Mouse (Mus musculus) limb, embryonic 11.5 days (tissue): ENCODE measurements around the gene Tdrd12. TPM values are rescaled to one million over a fixed set of nuclear protein-coding genes. Genes with fewer than 3 reads are reported as not detected.

Experiments
- ATAC-seq: fragments of 200-750 bp; cut with Nextera tagmentation; 2 replicates; pipeline ENCODE4 v1.8.0; 2017; ENCODE audit warnings: low read depth; ENCODE audit not compliant: insufficient number of reproducible peaks, low FRiP score, low TSS enrichment
- DNase-seq: peaks from one replicate; pipeline ENCODE4 v3.0.0-alpha.2; 2015; ENCODE audit warnings: low spot score
- H3K27ac ChIP-seq: fragments of 300-500 bp; sonication (generic); replicated peaks from 2 replicates; pipeline ENCODE4 v1.5.1; 2014; ENCODE audit warnings: low read depth, mild to moderate bottlenecking, low read length
- H3K27me3 ChIP-seq: fragments of 300-500 bp; sonication (generic); 2 replicates; pipeline ENCODE4 v1.6.1; 2014; ENCODE audit warnings: mild to moderate bottlenecking, low read length, mixed read lengths; ENCODE audit not compliant: control insufficient read depth, insufficient read depth
- H3K36me3 ChIP-seq: fragments of 300-500 bp; sonication (generic); 2 replicates; pipeline ENCODE4 v1.6.1; 2014; ENCODE audit warnings: mild to moderate bottlenecking, low read length, moderate library complexity, mixed read lengths; ENCODE audit not compliant: control insufficient read depth, insufficient read depth
- H3K4me1 ChIP-seq: fragments of 300-500 bp; sonication (generic); 2 replicates; pipeline ENCODE4 v1.6.1; 2014; ENCODE audit warnings: low read length, mixed read lengths; ENCODE audit not compliant: control insufficient read depth, insufficient read depth
- H3K4me2 ChIP-seq: fragments of 300-500 bp; sonication (generic); 2 replicates; pipeline ENCODE4 v1.6.1; 2014; ENCODE audit warnings: low read depth, mild to moderate bottlenecking, moderate library complexity; ENCODE audit not compliant: severe bottlenecking
- H3K4me3 ChIP-seq: fragments of 300-500 bp; sonication (generic); 2 replicates; pipeline ENCODE4 v1.5.1; 2014; ENCODE audit warnings: low read depth, low read length
- H3K9ac ChIP-seq: fragments of 300-500 bp; sonication (generic); 2 replicates; pipeline ENCODE4 v1.6.1; 2014; ENCODE audit warnings: mild to moderate bottlenecking, low read length
- H3K9me3 ChIP-seq: fragments of 300-500 bp; sonication (generic); 2 replicates; pipeline ENCODE4 v1.6.1; 2016; ENCODE audit warnings: low read length; ENCODE audit not compliant: control insufficient read depth
- WGBS: fragments of 180-500 bp; shearing (Covaris S2); extraction: QIAGEN DNeasy Blood & Tissue Kit; methylation state at CpG from one replicate; pipeline ENCODE4 v1.1.7; 2014; 5-methylcytosine and 5-hydroxymethylcytosine counted together
- polyA plus RNA-seq: library from polyadenylated mRNA; unstranded; fragments of >200 nt; fragmentation: Nextera tagmentation; extraction: Ambion mirVana; gene quantifications from 2 replicates; pipeline ENCODE4 v1.2.1, GENCODE M21; 2014

Gene Tdrd12
- polyA plus RNA-seq, 1 experiment from 2014 or later = not detected

DNA sequence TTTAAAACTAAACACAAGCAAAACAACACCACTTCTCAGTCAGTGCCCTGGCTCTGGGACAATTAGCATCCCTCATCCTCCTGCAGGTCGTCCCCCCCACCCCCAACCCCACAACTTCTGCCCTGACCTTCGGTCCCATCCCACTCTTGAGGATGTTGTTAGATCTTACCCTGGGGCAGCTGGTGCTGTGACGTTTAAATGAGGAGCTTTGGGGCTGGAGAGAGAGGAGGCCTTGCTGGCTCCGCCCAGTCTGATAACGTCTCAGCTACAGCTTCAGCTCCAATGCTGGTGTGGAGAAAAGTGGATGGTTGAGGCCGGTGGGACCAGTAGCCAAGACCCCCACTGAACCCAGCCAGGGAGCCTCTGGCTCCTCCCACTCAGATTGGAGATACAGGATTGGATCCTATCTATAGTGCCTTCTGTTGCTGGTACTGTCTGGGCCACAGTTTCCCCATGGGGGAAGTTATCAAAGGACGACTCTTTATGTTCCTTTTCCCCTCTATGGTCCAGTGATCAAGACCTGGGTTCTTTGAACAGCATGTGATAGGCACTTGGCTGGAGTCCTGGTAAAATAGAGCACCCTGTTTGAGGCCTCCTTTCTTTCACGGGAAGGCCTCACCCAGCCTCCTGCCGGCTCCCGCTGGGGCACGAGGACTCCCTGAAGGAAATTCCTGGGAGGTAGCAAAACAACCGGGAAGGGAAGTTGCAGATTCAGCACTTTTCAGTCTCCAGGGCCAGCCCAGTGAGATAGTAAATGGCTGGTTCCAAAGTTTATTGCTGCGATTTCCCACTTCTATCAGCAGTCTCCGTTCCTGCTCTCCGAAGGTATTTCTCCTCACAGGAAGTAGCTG is 89.3 kb downstream of the Tdrd12 start, which contains the start of gene Slc7a9:
TSS of gene Slc7a9 (plus strand) at position 801 of the 851 bp plus-strand sequence.
- H3K4me2 ChIP-seq = no peak within 1 kb of the TSS
- H3K9ac ChIP-seq = no peak within 1 kb of the TSS
- WGBS = 33% methylated on average over 15 of the region's 15 CpGs
- H3K36me3 ChIP-seq = no peaks in the 10 kb centered on the region
- no peaks in the 10 kb centered on the region for H3K4me1 ChIP-seq
- ATAC-seq (no peak), DNase-seq (no peak)
- no peaks in the 10 kb centered on the region for H3K9me3 ChIP-seq
- no peak within 1 kb of the TSS for H3K27ac ChIP-seq
- H3K27me3 ChIP-seq = no peaks in the 10 kb centered on the region
- H3K4me3 ChIP-seq = no peak within 1 kb of the TSS

DNA sequence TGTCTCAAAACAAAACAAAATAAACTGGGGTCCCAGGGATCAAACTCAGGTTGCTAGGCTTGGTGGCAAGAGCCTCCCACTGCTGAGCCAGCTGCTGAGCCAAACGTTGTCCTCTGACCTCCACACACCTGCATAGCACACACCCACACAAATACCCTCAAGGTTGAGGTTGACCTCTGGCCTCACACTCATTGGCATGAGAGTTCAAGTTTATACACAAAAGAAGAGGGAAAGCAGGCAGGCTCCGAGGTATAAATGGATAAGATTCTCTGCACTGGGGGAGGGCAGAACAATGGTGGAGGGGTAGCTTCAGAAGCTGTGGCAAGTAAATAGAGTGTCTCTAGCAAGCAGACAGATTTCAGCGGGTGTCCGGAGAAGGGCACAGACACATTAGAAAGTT is 90.0 kb downstream of the Tdrd12 start:
- no peak overlapping the region for H3K4me3 ChIP-seq
- no peaks in the 10 kb centered on the region for H3K9me3 ChIP-seq
- no peaks in the 10 kb centered on the region for H3K36me3 ChIP-seq
- no peak for DNase-seq
- no peak overlapping the region for H3K9ac ChIP-seq
- no peaks in the 10 kb centered on the region for H3K4me1 ChIP-seq
- 59% methylated on average over 4 of the region's 4 CpGs for WGBS
- no peak for ATAC-seq
- no peaks in the 10 kb centered on the region for H3K27me3 ChIP-seq
- no peak overlapping the region for H3K4me2 ChIP-seq
- no peak overlapping the region for H3K27ac ChIP-seq

GRCm38 (mm10) chr7:35435266-35435665 is 102.3 kb downstream of the Tdrd12 start:
- ATAC-seq = no peak

GRCm38 (mm10) chr7:35428146-35428545 is 109.4 kb downstream of the Tdrd12 start:
- no peaks in the 10 kb centered on the region for H3K9me3 ChIP-seq
- WGBS = 94% methylated on average over 10 of the region's 10 CpGs

More at GRCm38 (mm10) chr7:35435266-35435665, 102.3 kb downstream of the Tdrd12 start:
- WGBS = 88% methylated on average over 9 of the region's 9 CpGs
- Histone ChIP-seq H3K4me2 (no peak overlapping the region), H3K9me3 (no peaks in the 10 kb centered on the region), H3K4me1 (no peaks in the 10 kb centered on the region), H3K4me3 (no peak overlapping the region), H3K36me3 (peaks cover 21% of the 10 kb centered on the region), H3K27ac (no peak overlapping the region), H3K9ac (no peak overlapping the region), H3K27me3 (no peaks in the 10 kb centered on the region)
- DNase-seq = no peak

GRCm38 (mm10) chr7:35423071-35423470 is 114.5 kb downstream of the Tdrd12 start:
- Histone ChIP-seq H3K36me3 (peaks cover 10% of the 10 kb centered on the region), H3K27me3 (no peaks in the 10 kb centered on the region), H3K27ac (no peak overlapping the region), H3K9me3 (no peaks in the 10 kb centered on the region), H3K4me1 (no peaks in the 10 kb centered on the region), H3K4me3 (no peak overlapping the region), H3K4me2 (no peak overlapping the region), H3K9ac (no peak overlapping the region)
- DNase-seq (no peak), ATAC-seq (no peak)
- WGBS = 92% methylated on average over 10 of the region's 10 CpGs

More at GRCm38 (mm10) chr7:35428146-35428545, 109.4 kb downstream of the Tdrd12 start:
- DNase-seq (no peak), ATAC-seq (no peak)
- no peak overlapping the region for H3K27ac ChIP-seq
- no peaks in the 10 kb centered on the region for H3K4me1 ChIP-seq
- H3K36me3 ChIP-seq = peaks cover 14% of the 10 kb centered on the region; the same call in 1 of the 2 replicates
- H3K4me2 ChIP-seq = no peak overlapping the region
- no peak overlapping the region for H3K4me3 ChIP-seq
- no peak overlapping the region for H3K9ac ChIP-seq
- no peaks in the 10 kb centered on the region for H3K27me3 ChIP-seq

Other genes starting within 250 kb of the Tdrd12 start
- gene Gpatch1, start 219.3 kb downstream of the Tdrd12 start, polyA plus RNA-seq = 17.5 and 20.5 TPM in 2 replicates
- 1.8 and 1.9 TPM in 2 replicates for gene Rhpn2, start 203.6 kb downstream of the Tdrd12 start, polyA plus RNA-seq
- gene Faap24, start 140.9 kb downstream of the Tdrd12 start, polyA plus RNA-seq = 19.5 and 19.6 TPM in 2 replicates
- gene Cep89, start 140.7 kb downstream of the Tdrd12 start, polyA plus RNA-seq = 43.8 and 54.3 TPM in 2 replicates
- 0.08 TPM in 1 of 2 replicates, not detected in the other for gene Slc7a9, start 88.9 kb downstream of the Tdrd12 start, polyA plus RNA-seq
- gene Nudt19, start 18.6 kb upstream of the Tdrd12 start, polyA plus RNA-seq = 35.2 and 35.8 TPM in 2 replicates
- 0.20 and 0.40 TPM in 2 replicates for gene Rgs9bp, start 47.8 kb upstream of the Tdrd12 start, polyA plus RNA-seq
- gene Ankrd27, start 48.5 kb upstream of the Tdrd12 start, polyA plus RNA-seq = 35.6 and 35.9 TPM in 2 replicates
- gene Pdcd5, start 109.8 kb upstream of the Tdrd12 start, polyA plus RNA-seq = 306 and 319 TPM in 2 replicates
- 34.3 and 43.7 TPM in 2 replicates for gene Dpy19l3, start 216.7 kb upstream of the Tdrd12 start, polyA plus RNA-seq